Mouse (Mus musculus): ENCODE data around the gene Zbtb46.

The Zbtb46 gene

DNA sequence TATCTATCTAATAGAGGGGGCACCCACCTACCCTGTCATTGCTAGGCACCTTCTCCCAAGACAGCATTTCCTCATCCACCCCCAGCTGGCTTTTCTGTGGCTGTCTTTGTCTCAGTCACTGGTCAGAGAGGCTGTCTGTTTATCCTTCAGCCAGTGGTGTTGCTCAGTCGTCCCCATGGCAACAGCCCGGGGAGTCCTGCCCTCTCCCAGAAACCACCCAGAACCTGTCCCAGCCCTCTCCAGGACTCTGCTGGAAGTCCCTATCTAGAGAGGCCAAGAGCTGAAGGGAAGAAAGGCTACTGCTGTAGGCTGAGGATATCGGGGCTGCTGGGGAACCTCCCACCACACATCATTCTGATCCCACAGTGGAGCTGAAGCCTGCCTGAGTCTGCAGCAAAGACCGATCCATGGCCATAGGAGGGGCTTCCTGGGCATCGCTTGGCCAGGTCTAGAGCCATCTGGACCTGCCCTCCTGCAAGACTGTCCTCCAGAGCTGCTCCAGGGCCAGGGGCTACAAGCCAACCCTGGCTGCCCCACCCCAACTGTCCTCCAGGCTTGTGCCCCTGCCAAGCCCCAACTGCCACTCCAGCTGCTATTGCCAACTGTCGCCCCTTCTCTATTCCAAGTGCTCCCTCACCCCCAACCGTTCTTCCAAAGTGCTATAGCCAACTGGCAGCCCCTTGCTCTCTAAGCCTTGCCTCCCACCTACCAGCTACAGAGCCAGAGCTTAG is 3.9 kb upstream of the Zbtb46 start:
- DNase-seq (ENCODE audit: low spot score) = peak; percentile 56

DNA sequence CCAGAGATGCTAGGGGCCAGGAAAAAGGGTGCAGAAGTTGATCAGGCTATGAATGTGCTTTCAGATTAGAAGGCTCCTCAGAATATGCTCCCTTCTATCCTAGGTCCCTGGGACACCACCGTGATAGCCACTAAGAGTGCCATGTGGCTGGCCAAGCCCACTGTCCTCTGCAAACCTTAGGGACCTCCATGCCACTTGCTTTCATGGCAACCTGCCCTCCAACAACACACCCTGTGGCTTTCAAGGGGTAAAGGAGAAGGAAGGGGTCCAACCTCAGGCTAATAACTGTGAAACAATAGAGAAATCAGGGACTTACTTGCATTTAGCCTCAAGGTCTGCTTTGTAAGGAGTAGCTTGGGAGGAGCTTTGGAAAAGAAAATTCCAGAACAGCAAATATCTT is 3.4 kb upstream of the Zbtb46 start:
- DNase-seq (ENCODE audit: low spot score) = no peak

DNA sequence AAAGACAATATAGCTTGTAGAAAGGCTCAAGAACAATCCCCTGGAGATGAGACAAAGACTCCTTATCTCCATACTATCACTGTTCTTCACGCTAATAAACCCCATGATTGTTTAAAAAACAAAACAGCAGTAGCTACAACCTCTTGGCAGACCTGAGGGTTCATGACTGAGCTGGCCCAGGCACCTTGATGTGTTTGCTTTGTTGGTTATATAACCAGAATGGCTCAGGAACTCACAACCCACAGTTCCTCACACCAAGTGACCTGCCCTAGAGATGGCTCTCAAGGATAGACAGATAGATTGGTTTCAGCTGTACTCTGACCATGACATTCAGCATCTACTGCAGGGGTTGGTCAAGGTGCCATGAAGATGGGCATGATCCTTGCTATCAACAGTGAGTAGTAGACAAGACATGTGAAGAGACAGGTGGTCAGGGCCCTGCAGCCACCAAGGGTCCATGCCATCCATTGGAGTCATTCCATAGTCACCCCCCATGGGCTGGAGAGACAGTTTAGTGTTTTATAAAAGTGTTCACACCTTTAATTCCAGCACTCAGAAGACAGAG is 2.4 kb upstream of the Zbtb46 start:
- DNase-seq (ENCODE audit: low spot score) = no peak

DNA sequence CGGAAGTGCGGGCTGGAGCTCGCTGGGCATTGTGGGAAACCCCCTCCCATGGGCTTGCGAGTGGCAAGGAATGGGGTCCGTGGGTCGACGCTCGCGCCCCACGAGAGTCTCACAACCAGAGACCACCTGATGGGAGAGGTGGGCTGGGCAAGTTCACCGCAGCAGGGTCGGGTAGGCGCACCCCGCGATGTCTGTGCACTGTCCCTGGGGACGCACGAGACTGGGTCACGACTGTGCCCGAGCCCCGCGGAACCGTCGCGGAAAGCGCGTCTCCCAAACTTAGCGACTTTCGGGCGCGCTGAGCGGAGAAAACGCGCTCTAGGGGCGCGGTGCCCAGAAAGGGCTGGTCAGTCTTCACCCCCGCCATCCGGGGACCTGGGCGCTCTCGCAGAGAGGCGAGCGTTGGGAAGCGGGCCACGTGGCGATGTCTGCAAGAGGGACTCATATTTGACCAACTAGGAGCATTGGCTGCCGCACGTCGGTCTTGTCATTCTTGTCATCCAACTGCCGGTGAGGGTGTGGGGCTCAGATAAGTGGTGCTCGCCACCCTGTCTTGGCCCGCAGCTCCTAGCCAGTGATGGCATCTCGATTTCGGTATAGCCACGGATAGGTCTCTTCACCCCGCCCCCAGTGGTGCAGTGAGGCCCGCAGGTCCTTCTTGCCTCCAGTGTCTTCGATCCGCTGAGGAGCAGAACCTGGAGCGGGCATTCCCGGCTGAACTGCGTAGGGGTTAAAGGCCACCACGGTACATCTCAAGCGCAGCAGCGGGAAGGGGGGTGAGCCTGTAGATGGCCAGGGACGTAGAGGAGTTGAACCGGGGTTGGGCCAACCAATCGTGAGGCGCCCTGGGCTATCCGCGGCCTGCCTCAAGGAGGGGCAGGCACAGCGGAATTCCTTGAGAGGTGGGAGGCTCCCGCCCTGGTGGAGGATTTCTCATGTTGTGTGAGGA is 721 bp upstream of the Zbtb46 start:
- DNase-seq (ENCODE audit: low spot score) = peak; percentile 83

DNA sequence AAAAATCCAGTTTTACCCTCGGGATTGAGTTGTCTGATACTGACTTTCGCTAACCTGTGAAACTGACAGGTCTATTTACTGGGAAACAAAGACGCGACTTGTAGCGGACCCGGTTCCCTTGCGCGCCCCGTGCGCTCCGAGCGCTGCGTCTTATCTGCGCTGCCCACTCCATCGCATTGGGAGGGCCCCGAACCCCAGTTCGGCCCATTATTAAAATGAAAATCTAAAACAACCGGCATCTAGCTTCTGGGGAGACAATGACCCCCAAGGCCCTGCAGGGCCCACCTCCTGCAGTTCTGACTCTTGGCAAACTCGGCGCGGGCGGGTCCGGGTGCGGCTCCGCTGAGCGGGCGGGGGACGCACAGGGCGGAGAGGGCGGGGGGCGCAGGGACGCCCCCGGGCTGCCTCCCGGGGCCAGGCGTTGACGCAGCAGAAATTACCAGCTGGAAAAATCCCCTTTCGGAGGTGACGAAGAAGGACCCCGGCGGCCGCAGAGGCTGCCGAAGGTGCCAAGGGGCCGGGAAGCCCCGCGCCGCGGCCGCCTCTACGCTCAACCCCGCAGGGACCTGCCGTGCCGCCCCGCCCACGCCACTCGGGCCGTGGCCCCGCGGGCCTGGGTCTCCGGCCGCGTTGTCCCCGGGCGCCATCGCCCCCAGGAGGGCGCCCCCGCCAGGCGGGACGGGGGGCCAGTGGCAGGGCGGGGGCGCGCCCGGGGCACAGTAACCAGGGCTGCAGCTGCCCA is 644 bp downstream of the Zbtb46 start:
- DNase-seq (ENCODE audit: low spot score) = peak; percentile 51

DNA sequence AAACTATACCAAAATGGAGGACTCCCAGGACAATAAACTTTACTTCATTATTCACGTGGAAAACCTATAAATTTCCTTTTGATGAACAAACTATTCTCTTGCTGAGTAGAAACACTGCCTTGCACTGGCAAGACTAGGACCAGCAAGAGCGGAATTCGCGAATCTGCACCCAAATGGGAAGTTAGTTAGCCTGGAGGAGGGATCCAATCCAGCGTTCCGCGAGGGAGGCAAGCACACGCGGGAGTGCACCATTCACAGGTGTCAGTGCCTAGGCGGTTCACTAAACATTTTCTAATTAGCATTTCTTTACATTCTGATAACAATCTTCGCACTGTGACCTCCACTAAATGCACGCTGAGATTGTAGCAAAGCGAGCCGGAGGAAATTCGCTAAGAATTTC is 1.4 kb downstream of the Zbtb46 start:
- DNase-seq (ENCODE audit: low spot score) = peak; percentile 51

DNA sequence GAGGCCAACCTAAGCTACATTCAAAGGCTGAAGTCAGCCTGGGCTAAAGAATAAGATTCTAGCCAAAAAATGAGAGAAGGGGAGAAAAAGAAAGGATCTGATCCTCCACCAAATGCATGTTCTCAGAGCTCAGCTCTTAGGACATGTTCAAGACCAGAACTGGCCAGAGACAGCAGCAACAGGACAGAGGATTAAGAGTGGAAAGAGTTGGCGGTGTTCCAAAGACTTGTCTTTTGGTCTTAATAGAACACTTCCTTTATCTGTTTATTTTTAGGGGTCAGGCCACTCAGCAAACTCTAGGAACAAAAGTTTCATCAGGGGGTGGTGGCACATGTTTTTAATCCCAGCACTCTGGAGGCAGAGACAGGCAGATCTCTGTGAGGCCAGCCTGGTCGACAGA is 3.3 kb downstream of the Zbtb46 start:
- no peak for DNase-seq (ENCODE audit: low spot score)

DNA sequence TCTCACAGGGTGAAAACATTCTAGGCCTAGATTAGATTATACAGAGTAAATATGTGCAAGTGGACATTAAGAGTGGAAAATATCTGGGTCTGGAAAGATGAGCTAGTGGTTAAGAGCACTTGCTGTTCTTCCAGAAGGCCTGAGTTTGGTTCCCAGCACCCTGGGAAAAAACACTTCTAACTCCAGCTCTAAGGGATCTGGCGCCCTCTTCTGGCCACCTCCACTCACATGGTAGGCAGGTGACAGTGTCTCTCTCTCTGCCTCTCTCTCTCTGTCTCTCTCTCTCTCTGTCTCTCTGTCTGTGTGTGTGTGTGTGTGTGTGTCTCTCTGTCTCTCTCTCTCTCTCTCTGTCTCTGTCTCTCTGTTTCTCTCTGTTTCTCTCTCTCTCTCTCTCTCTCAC is 6.0 kb downstream of the Zbtb46 start:
- no peak for DNase-seq (ENCODE audit: low spot score)

DNA sequence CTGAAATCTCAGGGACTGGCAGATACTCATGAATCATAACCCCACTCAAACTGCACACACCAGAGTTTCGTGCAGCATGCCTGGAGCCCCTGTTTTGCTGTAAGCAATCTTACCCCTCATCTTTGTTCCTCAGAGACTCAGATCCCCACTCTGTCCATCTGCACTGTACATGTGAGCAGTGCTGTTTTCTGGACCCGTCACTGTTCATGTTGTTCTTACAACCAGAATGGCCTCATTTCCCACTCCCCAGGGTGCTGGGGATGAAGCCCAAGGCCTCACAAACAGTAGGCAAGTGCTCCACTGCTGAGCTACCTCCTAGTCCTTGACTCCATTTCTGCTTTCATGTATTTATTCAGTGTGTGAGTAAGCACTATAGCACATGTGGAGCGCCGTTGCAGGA is 7.0 kb downstream of the Zbtb46 start:
- no peak for DNase-seq (ENCODE audit: low spot score)

DNA sequence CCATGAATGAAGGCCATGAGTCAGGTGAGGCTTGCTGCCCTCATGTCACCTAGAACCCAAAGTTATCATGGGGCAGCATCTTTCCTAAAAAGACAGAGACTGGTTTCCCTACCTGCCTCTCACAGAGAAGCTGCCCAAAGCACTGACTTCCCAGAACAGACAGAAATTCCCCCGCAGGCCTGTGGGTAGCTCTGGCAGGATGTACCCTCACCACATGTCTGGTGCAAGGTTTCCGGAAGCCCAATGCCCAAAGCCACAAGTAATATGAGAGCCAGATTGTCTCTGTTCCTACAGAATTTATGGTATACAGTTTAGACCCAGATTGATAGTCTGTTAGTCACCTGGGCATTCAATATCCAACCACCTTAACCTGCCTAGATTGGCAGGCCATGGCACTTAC is 16.2 kb downstream of the Zbtb46 start:
- DNase-seq (ENCODE audit: low spot score) = no peak

DNA sequence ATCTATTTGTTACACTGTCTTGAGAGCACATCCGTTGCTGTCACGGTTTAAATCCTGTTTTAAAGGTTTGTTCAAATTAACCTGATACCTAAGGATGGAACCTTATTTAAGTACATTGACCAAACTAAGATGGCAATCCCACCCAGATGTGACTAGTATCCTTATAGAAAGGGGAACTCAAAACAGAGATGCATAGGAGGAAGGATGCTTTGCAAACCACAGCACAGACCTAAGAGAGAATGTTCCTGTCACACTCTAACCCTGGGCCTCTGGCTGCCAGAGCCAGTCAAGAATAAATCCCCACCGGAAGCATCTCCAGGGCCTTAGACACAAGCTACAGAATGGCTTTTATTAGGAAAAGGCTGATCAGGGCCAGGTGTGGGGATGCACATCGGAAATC is 21.1 kb downstream of the Zbtb46 start:
- DNase-seq (ENCODE audit: low spot score) = no peak

DNA sequence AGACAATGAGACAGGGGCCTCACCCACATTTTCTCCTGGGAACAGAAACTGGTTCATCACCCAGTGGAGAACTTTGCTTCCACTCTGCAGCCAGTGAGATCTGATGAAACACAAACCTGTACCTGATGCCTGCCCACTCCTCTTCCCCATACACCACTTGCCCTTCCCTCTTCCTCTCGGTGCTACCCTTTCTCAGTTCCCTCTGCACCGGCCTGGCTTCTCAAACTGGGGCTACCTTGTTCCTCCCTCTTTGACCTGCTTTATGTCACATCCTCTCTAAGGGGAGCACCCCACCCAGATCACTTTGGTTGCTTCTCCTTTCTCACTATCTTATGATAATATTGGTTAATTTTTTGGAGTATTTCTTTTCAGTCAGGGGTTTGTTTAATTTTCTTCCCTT is 23.0 kb downstream of the Zbtb46 start:
- no peak for DNase-seq (ENCODE audit: low spot score)

DNA sequence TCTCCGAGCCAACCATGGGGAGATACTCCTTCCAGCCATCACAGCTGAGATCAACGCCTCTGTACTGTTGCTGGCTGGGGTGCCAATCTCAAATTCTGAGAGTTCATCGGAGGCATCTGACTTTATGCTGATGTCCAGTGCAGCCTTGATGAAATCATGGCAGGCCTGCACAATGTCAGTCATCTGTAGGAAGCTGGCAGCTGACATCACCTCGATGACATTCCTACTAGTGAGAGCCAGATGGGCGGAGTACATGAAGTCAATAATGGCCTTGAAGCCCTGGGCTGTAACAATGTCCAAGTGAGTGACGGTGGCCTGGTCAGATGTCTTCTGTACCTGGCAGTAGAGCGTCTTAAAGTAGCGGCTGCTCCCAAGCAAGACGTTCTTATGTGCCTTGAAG is 35.4 kb downstream of the Zbtb46 start:
- no peak for DNase-seq (ENCODE audit: low spot score)

DNA sequence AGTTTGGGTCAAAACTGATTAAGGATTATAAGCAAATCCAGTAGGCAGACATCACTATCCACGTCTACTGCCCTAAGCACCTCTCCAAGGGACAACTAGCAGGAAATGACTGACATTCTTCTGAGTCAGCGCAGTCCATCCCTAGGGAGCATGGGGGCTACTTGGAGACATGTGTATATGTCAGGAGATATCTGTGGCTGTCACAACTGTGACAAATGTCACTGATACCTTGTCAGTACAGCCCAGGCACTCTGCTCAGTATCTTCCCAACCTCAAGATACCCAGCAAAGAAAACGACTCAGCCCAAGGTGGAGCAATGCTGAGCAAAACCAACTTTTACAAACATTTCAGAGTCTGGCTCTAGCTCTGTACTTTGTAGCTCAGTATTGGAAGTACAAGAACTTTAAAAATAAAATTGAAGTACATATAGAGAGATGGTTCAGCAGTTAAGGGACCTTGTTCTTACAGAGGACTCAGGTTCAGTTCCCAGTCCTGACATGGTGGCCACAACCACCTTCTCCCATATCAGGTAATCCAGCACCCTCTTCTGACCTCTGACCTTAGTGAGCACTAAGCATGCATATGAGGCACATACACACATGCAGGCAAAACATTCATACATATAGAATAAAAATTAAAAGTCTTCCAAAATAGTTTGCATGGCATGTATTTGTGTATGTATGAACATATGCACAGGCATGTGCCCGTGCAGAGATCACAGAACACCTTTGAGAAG is 38.2 kb downstream of the Zbtb46 start:
- DNase-seq (ENCODE audit: low spot score) = no peak

DNA sequence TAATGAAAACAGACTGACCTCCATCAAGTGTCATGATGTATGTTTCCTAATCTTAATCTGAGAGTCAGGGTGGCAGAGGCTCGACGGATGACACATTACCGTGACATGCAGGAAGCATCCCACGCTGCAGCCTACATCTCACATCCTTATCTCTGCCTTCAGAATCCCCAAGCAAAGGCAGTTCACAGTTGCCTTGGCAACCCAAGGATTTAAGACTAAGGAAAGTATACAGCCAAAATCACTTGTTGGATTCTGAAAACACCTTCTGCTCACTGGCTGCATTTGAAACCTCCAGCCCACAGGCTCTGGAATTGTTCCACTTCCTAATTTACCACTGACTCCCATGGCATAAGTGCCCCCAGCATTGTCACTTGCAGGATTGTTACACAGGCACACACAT is 38.8 kb downstream of the Zbtb46 start:
- DNase-seq (ENCODE audit: low spot score) = no peak

DNA sequence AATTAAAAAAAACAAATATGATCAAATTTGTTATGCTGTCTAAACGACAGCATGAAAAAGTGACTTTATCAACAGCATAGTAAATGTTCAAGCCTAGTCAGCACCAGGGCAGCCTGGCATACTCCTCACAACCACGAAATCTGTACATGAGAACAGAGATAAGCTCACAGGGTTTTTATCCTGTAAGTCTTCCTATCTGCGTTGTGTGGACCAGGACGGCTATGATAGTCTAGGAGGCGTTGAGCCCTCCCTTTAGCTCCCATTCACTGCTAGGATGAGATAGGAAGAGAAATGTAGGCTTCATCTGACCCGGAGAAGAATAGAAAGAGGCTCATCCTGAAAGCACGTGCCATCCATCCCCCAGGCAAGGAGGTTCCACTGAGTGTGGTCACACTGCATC is 39.9 kb downstream of the Zbtb46 start:
- DNase-seq (ENCODE audit: low spot score) = no peak

DNA sequence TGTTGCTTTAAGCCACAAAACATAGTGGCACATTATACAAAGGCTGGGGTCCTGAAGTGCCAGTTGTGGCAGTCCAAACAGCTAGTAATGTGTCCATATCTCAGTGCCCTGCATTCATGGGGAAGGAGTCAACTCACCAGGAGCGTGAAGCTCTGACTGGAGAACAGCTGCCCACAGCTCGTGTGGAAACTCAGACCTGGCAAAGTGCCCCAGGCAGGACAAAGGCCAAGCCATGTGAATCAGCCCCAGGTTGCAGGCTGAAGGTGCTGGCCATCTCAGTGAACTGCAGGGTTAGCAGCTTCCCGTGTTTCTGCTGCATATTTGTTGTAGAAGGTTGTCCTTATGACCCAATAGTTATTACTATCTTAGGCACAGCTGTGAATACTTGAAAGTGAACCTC is 43.3 kb downstream of the Zbtb46 start:
- no peak for DNase-seq (ENCODE audit: low spot score)

DNA sequence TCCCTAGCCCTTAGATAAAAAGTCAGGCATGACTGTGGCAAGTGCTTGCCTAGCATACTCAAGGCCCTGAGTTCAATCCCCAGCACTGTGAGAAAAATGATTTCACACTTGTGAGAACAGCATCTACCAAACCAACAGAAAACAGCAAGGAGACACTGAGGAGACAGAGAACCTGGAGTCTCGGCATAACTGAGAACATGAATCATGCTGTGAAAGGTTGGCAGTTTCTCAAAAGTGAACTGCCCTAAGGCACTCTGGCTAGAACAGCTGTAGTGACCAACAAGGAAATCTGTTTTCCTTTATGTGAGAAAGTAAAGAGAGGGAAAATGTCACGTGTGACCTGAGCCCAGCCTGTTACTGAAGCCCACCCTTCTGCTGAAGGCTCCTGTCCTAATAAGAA is 46.1 kb downstream of the Zbtb46 start:
- no peak for DNase-seq (ENCODE audit: low spot score)

DNA sequence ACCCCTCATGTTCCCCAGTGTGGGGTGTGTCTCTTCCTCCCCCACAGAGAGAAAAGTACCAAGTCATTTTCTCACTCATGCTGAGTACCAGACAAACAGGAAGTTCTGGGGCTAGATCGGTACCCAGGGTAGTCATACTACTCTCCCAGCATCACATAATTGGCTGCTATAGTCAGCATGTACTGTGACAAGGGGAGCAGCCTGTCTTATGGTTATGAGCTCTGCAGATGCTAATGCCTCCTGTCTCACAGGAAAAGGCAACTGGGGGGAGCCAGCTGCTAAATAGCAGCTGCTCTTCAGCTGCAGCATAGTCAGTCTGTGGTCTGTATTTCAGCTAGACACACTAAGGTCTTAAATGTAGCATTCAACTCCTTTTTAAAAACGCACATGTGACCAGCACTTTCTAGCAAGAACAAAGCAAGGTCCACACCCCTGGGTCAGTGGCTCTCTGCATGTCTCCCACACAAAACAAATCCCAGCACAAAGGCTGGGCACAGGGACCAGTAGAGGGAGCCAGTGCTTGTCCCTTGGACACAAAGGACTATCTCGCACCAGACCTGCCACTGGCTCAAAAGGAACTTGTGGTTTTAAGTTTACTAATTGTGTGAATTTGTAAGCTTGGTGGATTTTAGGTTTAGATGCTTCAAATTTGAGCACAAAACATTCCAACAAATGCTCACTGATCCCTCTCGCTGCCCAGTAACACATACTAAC is 48.3 kb downstream of the Zbtb46 start:
- peak; percentile 86 for DNase-seq (ENCODE audit: low spot score)

DNA sequence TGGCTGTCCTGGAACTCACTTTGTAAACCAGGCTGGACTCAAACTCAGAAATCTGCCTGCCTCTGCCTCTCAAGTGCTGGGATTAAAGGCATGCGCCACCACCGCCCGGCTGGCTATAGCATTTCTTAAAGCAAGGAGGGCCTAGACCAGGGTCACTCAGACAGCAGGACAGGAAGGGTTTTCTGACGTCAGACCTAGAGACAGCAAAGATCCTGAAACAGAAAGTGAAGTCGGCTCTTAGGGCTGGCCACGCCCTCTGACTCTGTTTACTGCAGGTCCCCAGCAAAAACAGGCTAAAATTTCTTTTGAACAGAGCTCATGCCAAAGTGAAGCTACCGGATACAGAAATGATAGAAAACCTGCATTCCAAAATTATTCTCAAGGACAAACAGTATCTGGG is 49.6 kb downstream of the Zbtb46 start:
- DNase-seq (ENCODE audit: low spot score) = no peak

DNA sequence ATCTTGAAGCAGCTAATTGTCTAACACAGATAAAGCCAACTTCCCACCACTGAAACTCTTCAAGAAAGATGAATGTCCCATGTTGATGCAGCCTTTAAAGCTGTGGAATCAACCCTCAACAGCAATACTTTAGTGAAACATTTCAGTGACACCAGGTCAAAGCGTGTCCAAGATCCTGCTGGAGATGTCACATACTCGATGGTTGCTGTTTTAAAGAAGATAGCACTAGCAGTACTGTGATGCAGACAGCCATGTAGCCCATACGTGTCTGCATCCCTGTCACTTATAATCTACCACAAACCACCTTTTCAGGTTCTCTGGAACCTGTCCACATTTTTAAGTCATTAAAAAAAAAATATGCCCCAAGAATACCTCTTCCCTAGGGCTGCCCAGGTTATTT is 55.5 kb downstream of the Zbtb46 start:
- DNase-seq (ENCODE audit: low spot score) = no peak
